Mouse (Mus musculus) brain, embryonic 18.5 days (tissue): ENCODE results near the gene Sppl2b.
A peak's percentile ranks its signal among the peaks of the same experiment; 100 is the strongest.
"Not testable (repeated sequence)": the region's sequence is repeated elsewhere in the genome, so short reads cannot be mapped to it uniquely, and the experiment has no call there.

Experiments
- DNase-seq: peaks from one replicate; pipeline ENCODE4 v3.0.0-alpha.2; 2012; ENCODE audit warnings: low read depth, low spot score

The Sppl2b gene

DNA sequence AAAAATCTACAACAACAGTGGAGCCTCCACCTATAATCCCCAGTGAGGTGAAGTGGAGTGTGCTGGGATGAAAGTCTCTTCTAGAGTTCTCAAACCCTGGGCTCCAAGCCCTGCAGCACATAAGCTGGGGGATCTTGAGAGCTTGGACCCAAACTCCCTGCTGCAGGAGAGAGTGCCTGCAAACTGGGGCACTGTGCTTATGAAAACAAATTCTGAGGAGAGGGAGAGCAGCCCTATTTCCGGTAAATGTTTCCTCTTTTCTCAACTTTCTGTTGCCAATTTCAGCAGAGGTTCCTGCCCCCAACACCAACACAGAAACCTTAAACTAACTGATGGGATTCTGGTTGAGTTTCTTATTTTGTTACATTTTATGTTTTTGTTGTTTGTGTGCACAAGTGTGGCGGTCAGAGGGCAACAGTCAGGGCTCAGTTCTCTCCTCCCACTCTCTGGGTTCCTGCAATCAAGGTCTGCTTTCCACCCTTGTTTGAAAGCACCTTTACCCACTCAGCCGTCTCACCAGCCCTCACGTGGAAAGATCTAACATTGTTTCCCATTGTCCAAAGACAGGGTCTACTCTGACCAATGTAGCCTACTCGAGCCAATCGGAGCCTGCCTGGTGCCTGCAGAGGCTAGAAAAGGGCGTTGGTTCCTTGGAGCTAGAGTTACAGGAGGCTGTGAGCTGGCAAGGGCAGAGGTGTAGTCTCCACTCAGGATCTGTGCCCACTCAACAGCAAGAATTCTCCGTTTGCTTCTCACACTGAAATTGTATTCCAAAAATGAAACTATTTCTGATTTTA, 31.0 kb upstream of the Sppl2b start:
- DNase-seq: no peak

DNA sequence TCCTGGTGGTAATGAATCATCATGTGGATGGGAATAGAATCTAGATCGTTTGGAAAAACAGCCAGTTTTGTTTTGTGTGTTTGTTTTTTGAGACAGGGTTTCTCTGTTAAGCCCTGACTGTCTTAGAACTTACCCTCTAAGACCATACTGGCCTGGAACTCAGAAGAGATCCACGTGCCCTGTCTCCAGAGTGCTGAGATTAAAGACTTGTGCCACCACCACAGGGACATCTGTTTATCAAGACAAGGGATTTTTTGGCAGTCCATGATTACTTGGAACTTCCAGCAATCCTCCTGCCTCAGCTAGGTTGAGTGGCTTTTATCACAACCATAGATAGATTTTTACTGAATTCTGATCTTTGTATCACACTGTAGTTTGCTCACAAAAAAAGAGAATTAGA, 30.2 kb upstream of the Sppl2b start:
- DNase-seq: no peak

DNA sequence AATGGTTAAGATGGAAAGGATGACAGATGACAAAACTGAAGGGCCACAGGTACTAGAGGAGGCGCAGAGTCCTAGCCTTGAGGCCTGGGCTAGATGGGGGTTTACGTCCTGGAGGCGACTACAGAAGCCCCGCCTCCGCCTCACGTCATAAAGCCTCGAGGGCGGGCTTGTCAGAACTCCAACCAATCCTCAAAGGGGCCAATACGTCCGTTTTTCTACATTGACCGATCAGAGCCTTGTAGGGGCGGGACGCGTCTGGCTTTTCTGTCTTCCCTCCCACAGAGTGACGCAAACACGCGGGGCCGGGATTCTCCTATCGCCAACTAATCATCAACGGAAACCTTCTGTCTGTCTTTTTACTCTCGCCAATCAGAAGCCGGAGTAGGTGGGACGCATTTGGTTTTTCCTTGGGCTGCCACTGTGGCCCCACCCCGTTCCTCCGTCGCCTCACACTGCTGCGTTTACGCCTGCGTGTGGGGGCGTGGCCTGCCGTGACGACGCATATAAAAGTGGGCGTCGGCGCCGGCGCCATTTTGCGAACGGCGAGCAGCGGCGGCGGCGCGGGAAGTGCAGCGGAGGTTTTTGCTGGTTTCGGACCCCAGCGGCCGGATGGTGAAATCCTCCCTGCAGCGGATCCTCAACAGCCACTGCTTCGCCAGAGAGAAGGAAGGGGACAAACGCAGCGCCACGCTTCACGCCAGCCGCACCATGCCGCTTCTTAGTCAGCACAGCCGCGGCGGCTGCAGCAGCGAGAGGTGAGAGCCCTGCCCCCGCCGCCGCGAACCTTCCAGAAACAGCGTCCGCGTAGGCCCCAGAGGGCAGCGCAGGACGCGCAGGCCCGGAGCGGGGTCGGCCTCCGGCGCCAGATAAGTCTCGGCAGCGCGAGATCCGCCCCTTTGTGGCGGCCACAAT, 28.7 kb upstream of the Sppl2b start, which contains the start of gene Oaz1:
TSS of gene Oaz1 (plus strand) at position 506 of the 912 bp plus-strand sequence.
- DNase-seq: peak; percentile 100

DNA sequence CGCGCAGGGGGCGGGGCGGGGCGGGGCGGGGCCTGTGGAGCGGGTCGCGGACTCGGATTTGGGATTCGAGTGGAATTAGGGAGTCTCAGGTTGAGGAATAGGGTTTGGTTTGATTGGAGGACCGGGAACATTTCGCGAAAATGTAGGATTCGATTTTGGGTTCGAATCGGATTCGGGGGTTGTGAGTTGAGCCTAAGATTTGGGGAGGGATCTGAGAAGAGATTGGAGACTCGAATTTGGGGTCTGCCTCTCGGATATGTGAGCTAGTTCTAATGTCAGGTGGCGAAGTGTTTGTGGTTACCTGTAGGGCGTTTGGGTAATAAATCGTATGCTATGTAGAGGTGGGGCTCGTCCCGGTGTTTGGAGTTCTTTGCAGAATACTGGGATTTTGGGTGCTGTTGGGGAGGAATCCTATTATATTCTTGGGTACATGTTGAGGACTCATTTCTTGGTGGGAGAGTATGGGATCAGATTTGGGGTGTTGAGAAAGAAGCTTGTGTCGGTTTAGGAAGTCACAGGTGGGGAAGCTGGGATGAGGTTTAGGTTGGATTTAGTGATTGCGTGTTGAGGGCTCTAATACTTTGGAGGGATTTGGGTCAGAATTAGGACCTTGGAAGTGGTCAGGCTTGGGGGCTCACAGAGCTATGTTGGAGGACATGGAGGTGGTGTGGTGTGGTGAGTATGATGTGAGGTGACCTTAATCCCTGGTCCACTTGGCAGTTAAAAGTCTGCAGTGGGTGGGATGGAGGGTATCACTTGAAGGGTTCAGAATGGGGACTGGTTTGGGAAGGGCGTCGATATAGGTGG, 27.8 kb upstream of the Sppl2b start:
- DNase-seq: no peak

DNA sequence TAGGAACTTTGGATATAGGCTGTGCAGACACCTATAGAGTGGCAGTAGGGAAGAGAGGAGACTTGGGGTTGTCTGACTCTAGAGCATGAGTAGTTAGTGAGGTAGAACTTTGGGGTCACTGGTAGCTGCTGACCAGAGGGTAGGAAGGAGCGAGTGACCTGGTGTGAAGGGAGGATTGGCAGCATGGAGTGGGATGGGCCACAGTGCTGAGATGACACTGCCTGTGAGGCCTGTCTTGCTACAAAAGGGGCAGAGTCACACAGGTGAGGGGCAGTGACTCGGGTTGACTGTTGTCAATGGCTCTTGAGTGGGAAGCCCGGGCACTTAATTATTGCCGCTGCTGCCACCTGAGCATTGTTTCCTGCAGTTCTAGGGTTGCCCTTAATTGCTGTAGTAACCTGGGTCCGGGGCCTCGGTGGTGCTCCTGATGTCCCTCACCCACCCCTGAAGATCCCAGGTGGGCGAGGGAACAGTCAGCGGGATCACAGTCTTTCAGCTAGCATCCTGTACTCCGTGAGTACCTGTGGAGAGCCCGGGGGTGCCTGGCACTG, 27.1 kb upstream of the Sppl2b start:
- no peak for DNase-seq

DNA sequence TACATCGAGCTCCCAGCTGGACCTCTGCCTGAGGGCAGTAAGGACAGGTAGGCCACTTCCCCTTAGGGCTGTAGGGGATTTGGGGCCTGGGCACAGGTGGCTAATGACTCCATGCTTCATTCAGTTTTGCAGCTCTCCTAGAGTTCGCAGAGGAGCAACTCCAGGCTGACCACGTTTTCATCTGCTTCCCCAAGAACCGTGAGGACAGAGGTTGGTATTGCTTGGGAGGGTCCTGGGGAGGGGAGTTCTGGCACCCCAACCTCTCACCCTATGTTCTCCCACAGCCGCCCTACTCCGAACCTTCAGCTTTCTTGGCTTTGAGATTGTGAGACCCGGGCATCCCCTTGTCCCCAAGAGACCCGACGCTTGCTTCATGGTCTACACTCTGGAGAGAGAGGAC, 26.5 kb upstream of the Sppl2b start:
- DNase-seq: not testable (repeated sequence)

DNA sequence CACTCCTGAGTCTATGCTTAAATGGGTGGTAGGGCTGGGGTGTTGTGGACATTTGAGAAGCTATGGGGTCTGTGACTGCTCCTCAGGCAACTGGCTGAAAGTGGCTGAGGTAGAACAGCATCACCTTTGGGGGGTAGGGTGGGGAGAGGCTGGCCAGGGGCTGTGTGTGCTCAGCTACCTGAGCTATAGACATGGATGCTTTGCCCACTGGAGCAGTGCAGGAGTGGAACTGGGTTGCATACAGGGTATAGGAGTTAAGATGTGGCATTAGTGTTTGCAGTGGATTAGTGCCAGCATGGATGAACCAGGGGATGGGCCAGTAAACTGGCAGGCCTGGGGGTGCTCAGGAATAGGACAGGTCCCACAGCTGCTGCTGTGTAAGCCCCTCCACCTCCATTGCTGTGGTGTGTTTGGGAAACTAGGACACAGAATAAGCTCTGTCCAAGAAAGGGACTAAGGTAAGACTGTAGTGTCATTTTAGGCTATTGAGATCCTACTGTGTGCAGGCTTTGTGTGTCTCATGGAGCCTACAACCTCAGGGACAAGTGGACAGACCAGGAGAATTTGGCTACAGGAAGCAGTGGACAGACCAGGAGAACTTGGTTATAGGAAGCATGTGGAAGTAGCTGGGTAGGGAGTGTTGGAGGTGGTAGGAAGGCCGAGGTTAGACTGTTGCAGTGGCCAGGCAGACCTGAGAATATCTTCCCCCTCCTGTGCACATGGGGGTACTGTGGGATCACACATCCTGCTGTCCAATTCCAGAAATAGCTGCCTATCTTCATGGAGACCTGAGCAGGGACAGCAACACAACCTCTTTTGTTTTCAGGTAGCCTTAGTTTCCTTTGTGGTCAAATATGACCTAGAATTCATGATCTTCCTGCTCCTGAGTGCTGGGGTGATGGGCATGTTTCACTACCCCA, 25.5 kb upstream of the Sppl2b start:
- no peak for DNase-seq

DNA sequence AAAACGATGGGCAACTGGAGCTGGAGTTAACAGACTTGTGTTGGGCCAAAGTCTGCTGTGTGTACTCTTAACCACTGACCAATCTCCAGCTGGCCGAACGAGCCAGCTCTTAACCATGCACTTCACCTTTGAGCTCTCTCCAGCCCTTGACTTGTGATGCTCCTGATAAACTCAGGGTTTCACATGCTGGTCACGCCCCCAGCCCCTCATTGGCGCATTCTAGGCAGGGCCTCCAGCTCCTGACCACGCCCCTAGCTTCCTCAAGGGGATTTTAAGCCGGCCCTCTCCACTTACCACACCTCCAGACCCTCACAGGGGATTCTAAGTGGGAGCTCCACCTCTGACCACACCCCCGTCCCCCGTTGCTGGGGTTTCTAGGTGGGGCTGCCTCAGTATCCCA, 23.9 kb upstream of the Sppl2b start:
- no peak for DNase-seq

DNA sequence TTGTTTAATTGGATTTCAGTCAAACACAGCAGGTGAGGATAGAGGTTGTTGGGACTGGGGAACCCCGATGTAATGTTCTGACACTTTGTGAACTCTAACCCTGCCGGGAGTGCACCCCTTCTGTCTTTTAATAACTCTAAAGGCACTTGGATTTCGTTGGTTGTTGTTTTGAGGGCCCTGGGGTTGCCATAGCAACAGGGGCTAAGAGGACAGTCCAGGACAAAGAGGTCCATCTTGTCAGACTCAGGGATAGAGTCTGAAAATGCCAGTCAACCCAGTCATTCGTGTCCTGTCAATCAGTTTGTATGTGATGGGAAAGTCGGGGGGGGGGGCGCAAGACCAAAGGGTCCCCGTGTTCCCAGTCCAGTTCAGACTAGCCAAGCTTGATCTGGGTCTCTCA, 22.3 kb upstream of the Sppl2b start:
- no peak for DNase-seq

DNA sequence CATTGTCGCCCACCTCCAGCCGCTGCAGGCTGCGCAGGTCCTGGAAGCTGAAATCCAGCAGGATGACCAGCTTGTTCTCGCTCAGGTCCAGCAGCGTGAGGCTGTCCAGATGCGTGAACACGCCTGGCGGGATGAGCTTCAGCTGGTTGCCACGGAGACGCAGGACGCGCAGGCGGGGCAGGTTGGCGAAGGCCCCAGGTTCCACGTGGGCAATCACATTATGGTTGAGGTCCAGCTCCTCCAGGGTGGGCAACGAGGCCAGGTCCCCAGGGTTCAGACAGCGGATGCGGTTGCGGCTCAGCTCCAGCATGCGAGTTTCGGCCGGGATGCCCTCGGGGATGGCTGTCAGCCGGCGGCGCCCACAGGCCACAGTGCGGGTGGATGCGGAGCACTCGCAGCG, 19.5 kb upstream of the Sppl2b start:
- no peak for DNase-seq

DNA sequence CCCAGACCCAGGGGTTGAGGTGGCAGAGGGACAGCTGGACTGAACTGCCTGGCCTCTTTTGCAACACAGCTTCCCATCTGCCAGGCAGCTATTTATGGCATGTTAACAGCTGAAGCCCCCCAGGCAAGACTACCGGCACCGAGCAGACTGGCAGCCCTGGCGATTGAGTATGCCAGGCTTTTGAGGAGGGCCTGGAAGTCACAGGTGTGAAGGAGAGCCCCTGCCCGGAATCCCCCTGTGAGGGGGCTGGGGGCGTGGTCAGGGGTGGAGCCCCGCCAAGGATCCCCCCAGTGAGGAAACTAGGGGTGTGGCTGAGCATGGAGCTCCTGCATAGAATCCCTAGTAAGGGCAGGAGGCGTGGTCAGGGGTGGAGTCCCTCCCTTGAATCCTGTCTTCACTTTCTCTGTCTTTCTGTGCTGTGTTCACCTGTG, 18.1 kb upstream of the Sppl2b start:
- no peak for DNase-seq

DNA sequence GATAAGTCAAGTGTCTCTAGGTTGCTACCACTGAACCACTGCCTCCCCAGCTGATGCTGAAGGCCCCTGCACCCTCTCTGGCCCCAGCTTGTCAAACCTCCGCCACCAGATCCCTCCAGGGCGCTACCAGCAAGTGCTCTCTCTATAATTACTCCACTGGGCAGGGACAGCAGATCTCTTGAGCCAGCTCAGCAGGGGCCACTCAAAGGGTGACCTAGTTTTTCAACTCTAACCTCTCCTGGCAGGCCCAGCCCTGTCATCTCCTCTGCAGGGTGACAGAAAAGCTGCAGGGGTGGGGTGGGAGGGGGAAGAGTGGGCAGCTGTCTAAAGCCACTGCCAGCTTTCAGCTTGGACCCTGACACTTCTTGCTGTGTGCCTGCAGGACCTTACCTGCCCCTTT, 17.2 kb upstream of the Sppl2b start:
- DNase-seq: no peak

DNA sequence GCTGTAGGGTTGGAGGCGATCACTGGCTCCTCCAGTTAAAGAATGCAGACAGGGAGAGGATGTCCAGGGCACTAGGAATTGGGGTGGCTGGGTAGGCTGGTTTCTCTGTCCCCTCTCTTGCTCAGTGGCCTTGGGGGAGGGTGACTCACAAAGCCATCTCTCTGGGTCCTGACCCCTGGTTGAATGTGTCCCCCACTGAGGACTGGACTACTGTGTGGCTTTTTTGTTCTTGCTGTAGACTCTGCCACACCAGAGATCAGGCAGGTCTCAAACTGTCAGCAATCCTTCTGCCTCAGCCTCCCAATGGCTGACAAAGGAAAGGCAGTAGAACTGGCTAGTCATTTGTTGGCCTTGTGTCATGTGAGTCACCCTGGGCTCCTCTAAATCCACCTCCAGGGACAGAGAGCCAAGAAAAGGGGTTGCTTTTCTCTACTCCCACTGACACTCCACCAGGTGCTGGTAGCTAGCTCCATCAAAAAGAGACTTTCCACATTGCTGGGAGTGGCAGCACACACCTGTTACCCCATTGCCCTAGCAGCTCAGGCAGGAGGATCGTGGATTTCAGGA, 16.6 kb upstream of the Sppl2b start:
- DNase-seq: no peak

DNA sequence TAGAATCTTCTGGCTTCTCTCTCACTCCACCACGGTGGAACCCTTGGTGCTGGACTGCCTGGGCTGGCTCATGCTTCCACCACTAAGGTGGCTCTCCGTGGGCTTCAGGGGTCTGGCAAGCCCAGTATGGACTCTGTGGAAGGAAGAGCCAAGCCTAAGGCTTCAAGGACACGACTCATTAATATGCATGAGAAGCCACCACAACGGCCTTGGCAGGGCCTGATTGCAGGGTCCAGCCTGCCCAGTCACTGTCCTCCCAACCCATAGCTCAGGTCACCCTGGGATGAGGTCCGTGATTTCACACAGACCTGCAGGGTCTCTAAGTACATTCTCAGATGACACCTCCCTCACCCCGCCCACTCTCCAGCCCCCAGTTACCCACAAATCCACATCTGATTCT, 15.2 kb upstream of the Sppl2b start:
- no peak for DNase-seq

DNA sequence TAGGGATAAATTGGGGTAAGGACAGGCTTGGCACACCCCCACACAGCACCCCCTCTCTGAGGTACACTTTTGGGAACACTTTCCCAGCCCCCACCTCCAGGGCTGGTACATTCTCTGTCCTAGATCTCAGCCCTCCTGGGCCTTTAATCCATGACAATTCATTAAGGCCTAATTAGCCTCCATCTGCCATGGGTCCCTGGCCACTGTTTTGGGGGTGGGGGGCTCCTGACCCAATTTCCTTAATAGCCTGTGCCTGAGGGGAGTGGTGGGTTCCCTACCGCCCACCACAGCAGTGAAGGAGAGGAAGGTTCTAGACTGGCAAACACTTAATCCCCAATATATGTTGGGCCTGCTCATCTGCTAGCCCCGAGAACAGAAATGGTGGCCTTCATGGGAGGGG, 13.4 kb upstream of the Sppl2b start:
- DNase-seq: no peak

DNA sequence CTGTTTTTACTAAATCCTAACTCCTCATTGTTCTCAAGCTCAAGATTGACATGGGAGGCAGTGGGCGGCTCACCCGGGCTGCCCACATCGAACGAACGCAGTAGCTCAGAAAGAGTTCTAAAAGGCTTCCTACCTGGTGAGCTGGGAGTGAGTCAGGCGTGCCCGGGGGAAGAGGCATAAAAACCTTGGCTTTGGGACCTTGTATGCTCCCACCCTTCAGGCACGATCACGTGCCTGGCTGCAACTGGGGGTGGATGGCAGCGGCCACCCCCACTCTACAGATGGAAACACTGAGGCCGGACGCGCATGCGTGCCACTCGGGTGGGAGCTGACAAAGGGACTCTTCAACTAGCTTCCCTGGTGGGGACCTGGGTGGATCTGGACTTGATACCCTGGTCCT, 12.7 kb upstream of the Sppl2b start:
- no peak for DNase-seq

DNA sequence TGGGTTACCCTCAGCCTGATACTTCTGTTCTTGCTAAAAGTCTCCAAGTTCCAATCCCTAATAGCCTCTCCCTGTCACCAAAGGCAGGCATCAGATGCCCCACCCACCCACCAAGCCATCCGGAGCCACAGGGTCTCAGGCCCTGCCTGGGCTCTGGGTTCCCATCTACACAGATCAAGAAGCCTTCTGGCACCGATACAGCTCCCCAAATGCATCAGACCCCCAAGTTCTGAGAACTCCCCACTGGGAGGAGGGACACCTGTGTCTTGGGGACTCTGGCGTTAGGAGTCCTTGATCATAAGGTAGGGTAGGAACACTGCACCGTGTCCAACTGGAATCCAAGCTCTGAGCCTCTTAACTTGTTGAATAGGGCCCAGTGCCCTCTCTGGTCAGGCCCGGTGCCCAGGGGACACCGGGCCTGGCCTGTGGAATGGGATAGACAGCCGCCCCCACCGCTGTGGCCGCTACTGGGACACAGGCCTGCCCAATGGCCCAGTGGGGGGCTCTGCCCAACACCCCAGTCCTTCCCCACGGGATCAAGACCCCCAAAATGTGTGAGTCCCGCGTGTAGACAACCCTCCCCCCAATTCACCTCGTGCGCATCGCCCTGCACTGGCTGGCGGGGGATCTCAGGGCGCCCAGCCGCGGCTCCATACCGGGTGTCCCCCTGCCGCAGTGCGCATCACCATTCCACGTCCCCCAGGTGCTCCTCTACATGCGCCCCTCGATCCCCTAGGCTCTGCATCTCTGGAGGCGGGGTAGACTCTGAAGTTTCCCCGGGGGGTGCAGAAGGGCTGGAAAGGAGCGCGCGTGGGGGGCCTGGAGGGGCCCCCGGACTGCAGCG, 11.8 kb upstream of the Sppl2b start:
- no peak for DNase-seq

DNA sequence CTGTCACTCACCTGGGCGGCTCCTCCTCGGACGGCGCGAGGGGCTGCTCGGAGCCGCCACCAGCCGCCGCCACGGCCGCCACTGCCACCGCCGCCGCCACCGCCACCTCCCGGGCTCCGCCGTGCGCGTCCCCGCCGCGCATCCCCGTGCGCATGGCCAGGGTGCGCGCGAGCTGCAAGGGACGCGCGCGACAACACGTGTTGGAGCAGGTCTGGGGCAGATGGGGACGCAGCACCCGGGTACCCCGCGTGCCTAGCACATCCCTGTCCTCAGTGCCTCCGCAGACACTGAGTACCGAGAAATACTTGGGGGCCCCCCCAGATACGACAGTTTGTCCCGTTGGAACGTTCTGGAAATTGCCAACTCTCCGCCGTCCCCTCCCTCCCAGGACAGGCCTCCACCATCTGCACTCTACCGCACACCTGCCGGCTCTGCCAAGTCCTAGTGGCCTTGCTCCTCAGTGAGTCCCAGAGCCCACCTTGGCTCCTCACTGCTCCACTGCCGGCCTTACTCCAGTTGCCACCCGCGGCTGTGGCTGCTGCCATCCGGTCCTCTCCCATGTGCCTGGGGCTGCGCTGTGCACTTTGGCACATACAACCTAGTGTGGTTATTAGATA, 11.0 kb upstream of the Sppl2b start, which contains the start of gene Lingo3:
TSS of gene Lingo3 (minus strand) at position 109 of the 617 bp plus-strand sequence.
- DNase-seq: no peak
